ENCODE assay signal across 20 mouse cellular contexts in the genomic region with DNA sequence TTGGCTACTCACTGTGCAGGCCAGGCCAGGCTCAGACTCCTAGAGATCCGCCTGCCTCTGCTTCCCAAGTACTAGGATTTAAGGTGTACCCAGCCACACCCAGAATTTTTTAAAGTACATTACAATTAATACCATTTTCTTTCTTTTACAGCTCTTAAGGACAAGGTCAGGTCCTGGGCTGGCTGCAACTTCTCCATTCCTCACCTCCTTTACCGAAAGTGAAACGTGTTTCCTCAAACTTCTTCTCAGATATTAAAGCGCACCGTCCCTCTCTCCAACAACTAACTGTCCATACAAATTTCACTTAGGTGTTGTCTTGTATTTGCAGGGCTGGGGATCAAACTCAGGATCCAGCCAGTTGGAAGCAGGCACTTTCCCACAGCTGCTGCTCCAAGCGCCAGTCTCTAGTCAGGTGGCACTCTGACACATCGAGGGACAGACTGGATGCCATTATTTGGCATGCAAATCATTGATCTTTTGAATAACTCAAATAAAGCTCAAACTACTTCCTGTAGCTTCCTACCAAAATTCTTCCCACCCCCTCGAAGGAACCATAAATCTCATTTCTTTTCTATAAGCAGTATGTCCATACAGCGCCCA.
DNase-seq lines count a peak whose midpoint lies in the region; ATAC-seq and TF ChIP-seq lines count a peak whose summit lies in the region.
"Had no signal": no experiment of that assay in that cellular context is flagged by ENCODE, and none has a peak within 500 bp of the region (broad histone marks: within the 10 kb centered on the region; RNA-seq: fewer than 3 reads in every experiment).

No protein-coding gene starts in this region.

- no peaks in the 10 kb centered on the region for H3K36me3 ChIP-seq in heart, embryonic 10.5 days
- H3K36me3 ChIP-seq: forebrain, embryonic 10.5 days; heart, embryonic 15.5 days; kidney, embryonic 15.5 days; neural tube, embryonic 15.5 days had no signal

- no peaks in the 10 kb centered on the region for H3K27me3 ChIP-seq in cerebellum, adult 2 months (ENCODE audit: control insufficient read depth, insufficient read depth, low read length)
- no peaks in the 10 kb centered on the region for H3K27me3 ChIP-seq in heart, embryonic 10.5 days (ENCODE audit: insufficient read depth, poor library complexity, severe bottlenecking)
- H3K27me3 ChIP-seq: heart, embryonic 15.5 days; kidney, embryonic 15.5 days; neural tube, embryonic 15.5 days had no signal

- TF ChIP-seq CTCF in cerebellum, adult 2 months (IDR thresholded peaks at IDR 0.05; ENCODE audit: borderline replicate concordance, insufficient read depth, low read depth, low read length), result no peak
- TF ChIP-seq CTCF in layer of hippocampus, adult 2 months (conservative IDR thresholded peaks at IDR 0.05), result no peak

- no peak for TF ChIP-seq POLR2A in cerebellum, adult 2 months (IDR thresholded peaks at IDR 0.05; ENCODE audit: borderline replicate concordance, insufficient read depth, low read length)

- peaks cover 56% of the 10 kb centered on the region for H3K4me1 ChIP-seq in cerebellum, adult 2 months (ENCODE audit: control insufficient read depth, insufficient read depth, low read length)
- peaks cover 39% of the 10 kb centered on the region for H3K4me1 ChIP-seq in heart, embryonic 10.5 days

- ATAC-seq in megakaryocyte, adult 5-6 weeks (ENCODE audit: poor library complexity, severe bottlenecking), result 0 out of 2 replicates have a peak, but pooled peaks have one; percentile 36

- H3K9me3 ChIP-seq in heart, embryonic 10.5 days, result no peaks in the 10 kb centered on the region
- H3K9me3 ChIP-seq: forebrain, embryonic 10.5 days; heart, embryonic 15.5 days; kidney, embryonic 15.5 days; neural tube, embryonic 15.5 days had no signal

- 69% methylated on average over 9 of the region's 9 CpGs for WGBS in cerebellum, adult 2 months
- 89% methylated on average over 9 of the region's 9 CpGs for WGBS in heart, embryonic 10.5 days

- no peak overlapping the region for H3K27ac ChIP-seq in cerebellum, adult 2 months (ENCODE audit: insufficient read depth, low read length)
- peak overlapping the region; percentile 99 for H3K27ac ChIP-seq in layer of hippocampus, adult 2 months
- H3K27ac ChIP-seq in heart, embryonic 10.5 days, result no peak overlapping the region
- H3K27ac ChIP-seq: forebrain, embryonic 10.5 days; heart, embryonic 15.5 days; kidney, embryonic 15.5 days; neural tube, embryonic 15.5 days had no signal

- DNase-seq in cerebellum, adult 2 months, result no peak
- no peak for DNase-seq in cerebellum, adult 9-11 months
- no peak for DNase-seq in layer of hippocampus, adult 2 months (ENCODE audit: low spot score in 2 of 2)
- no peak for DNase-seq in layer of hippocampus, postnatal 25 days (ENCODE audit: extremely low spot score in 1 of 2, low spot score in 1 of 2)
- DNase-seq in brain, adult 2 months (ENCODE audit: low read depth, low spot score), result peak; percentile 51
- DNase-seq in heart, embryonic 10.5 days (ENCODE audit: low spot score), result no peak
- DNase-seq in heart, postnatal 25 days (ENCODE audit: low spot score), result no peak
- DNase-seq: adrenal gland, postnatal 25 days; cerebellum, adult 11-12 months; cerebellum, postnatal 36 days; gastrocnemius, postnatal 25 days; heart, postnatal 4 days; kidney, adult 11 months; kidney, postnatal 4 days; lung, postnatal 4 days had no signal

- intact Hi-C loops in heart, postnatal 25 days (cut with DNase I), result no loop called here

- H3K4me3 ChIP-seq in cerebellum, adult 2 months (replicated peaks; ENCODE audit: insufficient read depth, low read depth, low read length), result peak overlapping the region; percentile 5
- peak overlapping the region; percentile 66 for H3K4me3 ChIP-seq in layer of hippocampus, adult 2 months
- no peak overlapping the region for H3K4me3 ChIP-seq in heart, embryonic 10.5 days
- H3K4me3 ChIP-seq: forebrain, embryonic 10.5 days; heart, embryonic 15.5 days; kidney, embryonic 15.5 days; neural tube, embryonic 15.5 days had no signal
